Mouse (Mus musculus): ENCODE results near the gene Plxdc2. TPM values are rescaled to one million over a fixed set of nuclear protein-coding genes. Genes with fewer than 3 reads are reported as not detected.

The Plxdc2 gene
- 29.6 and 33.0 TPM in 2 replicates for polyA plus RNA-seq (2015; fragmentation: Nextera tagmentation; extraction: Ambion mirVana)

GRCm38 (mm10) chr2:16356106-16356818 is at the start of gene Plxdc2:
Plxdc2 (plus strand) TSS chr2:16356304.
- H3K27me3 ChIP-seq, result no peaks in the 10 kb centered on the region
- under 1% methylated on average over 45 of the region's 45 CpGs for WGBS

GRCm38 (mm10) chr2:16310387-16310786 is 45.7 kb upstream of the Plxdc2 start:
- WGBS, result 23% methylated on average over 2 of the region's 2 CpGs
- no peak overlapping the region for H3K9ac ChIP-seq
- H3K4me3 ChIP-seq, result no peak overlapping the region
- H3K4me2 ChIP-seq, result no peak overlapping the region
- H3K27me3 ChIP-seq, result no peaks in the 10 kb centered on the region
- H3K9me3 ChIP-seq, result no peaks in the 10 kb centered on the region
- no peak overlapping the region for H3K27ac ChIP-seq
- no peaks in the 10 kb centered on the region for H3K4me1 ChIP-seq
- no peaks in the 10 kb centered on the region for H3K36me3 ChIP-seq
- ATAC-seq (ENCODE audit: insufficient number of reproducible peaks, insufficient read depth, low FRiP score, low TSS enrichment, low read depth), result no peak

More at GRCm38 (mm10) chr2:16356106-16356818, at the start of gene Plxdc2:
- Histone ChIP-seq H3K27ac (peak within 1 kb of the TSS; percentile 87), H3K4me3 (peak within 1 kb of the TSS; percentile 67), H3K4me1 (peaks cover 16% of the 10 kb centered on the region), H3K9me3 (no peaks in the 10 kb centered on the region), H3K9ac (peak within 1 kb of the TSS; percentile 76), H3K4me2 (peak within 1 kb of the TSS; percentile 82), H3K36me3 (no peaks in the 10 kb centered on the region)
- peak; percentile 87 for ATAC-seq (ENCODE audit: insufficient number of reproducible peaks, insufficient read depth, low FRiP score, low TSS enrichment, low read depth)

DNA sequence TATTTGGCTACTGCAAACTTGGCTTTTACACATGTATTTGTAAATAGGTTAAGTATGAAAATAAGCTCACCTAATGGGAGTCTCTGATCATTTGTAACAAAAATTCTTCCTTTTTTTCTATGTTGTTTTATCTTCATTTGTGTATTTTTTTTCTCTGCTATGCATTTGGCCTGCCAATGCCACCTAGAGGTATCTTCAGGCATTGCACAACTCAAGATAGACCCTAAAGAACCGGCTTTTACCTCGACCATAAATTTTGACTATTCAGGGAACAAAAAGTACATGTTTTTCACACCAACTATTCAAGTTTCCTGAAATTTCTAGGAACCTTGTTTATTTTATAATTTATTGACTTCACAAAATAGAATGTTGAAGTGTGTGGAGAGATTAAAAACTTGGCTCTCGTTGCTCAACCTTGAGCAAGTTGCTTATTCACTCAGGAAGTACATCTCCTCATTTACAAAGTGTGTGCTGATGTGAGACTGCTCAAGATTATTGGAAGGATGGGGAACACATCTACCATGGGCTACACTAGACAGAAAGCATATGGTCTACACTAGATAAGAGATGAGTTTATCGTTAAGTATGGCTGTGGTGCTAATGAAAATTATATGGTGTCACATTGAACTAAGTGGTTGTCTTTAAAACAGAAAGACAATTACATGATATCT is 43.6 kb upstream of the Plxdc2 start:
- H3K4me1 ChIP-seq, result no peaks in the 10 kb centered on the region
- no peaks in the 10 kb centered on the region for H3K27me3 ChIP-seq
- no peaks in the 10 kb centered on the region for H3K9me3 ChIP-seq
- no peak overlapping the region for H3K4me3 ChIP-seq
- no peak overlapping the region for H3K9ac ChIP-seq
- 57% methylated on average over 4 of the region's 4 CpGs for WGBS
- H3K36me3 ChIP-seq, result no peaks in the 10 kb centered on the region
- H3K27ac ChIP-seq, result no peak overlapping the region
- ATAC-seq (ENCODE audit: insufficient number of reproducible peaks, insufficient read depth, low FRiP score, low TSS enrichment, low read depth), result no peak
- H3K4me2 ChIP-seq, result no peak overlapping the region

- H3K9ac ChIP-seq, result no peak overlapping the region
- no peaks in the 10 kb centered on the region for H3K27me3 ChIP-seq
- H3K4me3 ChIP-seq, result no peak overlapping the region
- no peaks in the 10 kb centered on the region for H3K4me1 ChIP-seq
- no peak overlapping the region for H3K27ac ChIP-seq
- H3K4me2 ChIP-seq, result no peak overlapping the region
- no peak for ATAC-seq (ENCODE audit: insufficient number of reproducible peaks, insufficient read depth, low FRiP score, low TSS enrichment, low read depth)
- WGBS, result 30% methylated on average over 4 of the region's 4 CpGs
- no peaks in the 10 kb centered on the region for H3K36me3 ChIP-seq
- no peaks in the 10 kb centered on the region for H3K9me3 ChIP-seq
Observed at GRCm38 (mm10) chr2:16335194-16335781, 20.8 kb upstream of the Plxdc2 start.

DNA sequence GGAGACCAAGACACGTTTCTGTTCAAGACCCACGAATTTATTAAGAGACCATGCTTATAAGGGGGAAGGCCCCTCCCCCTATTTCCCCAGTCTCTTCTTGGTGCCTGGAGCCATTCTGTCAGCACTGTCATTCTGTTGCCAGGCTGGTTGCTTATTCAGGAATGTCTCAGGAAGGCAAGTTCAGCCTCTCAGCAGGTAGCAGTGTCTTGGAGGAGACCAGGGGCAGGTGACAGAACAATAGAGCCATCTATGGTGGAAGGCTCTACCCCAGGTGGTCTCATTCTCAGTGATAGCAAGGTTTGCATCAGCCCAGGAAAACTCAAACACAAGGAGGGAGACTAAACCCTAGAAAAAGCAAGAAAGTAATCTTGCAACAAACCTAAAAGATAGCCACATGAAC is 11.5 kb upstream of the Plxdc2 start:
- no peak overlapping the region for H3K27ac ChIP-seq
- no peak overlapping the region for H3K4me2 ChIP-seq
- 66% methylated on average over 2 of the region's 2 CpGs for WGBS
- H3K36me3 ChIP-seq, result no peaks in the 10 kb centered on the region
- H3K27me3 ChIP-seq, result no peaks in the 10 kb centered on the region
- H3K9me3 ChIP-seq, result no peaks in the 10 kb centered on the region
- no peak overlapping the region for H3K9ac ChIP-seq
- H3K4me1 ChIP-seq, result no peaks in the 10 kb centered on the region
- no peak overlapping the region for H3K4me3 ChIP-seq
- no peak for ATAC-seq (ENCODE audit: insufficient number of reproducible peaks, insufficient read depth, low FRiP score, low TSS enrichment, low read depth)

- H3K27ac ChIP-seq, result no peak overlapping the region
- ATAC-seq (ENCODE audit: insufficient number of reproducible peaks, insufficient read depth, low FRiP score, low TSS enrichment, low read depth), result no peak
- no peaks in the 10 kb centered on the region for H3K9me3 ChIP-seq
- 0 out of 2 replicates have a peak, but pooled peaks cover 2% of the 10 kb centered on the region for H3K4me1 ChIP-seq
- H3K9ac ChIP-seq, result no peak overlapping the region
- no peak overlapping the region for H3K4me2 ChIP-seq
- no peaks in the 10 kb centered on the region for H3K27me3 ChIP-seq
- 64% methylated on average over 3 of the region's 3 CpGs for WGBS
- no peaks in the 10 kb centered on the region for H3K36me3 ChIP-seq
- H3K4me3 ChIP-seq, result no peak overlapping the region
Observed at GRCm38 (mm10) chr2:16351106-16351505, 5.0 kb upstream of the Plxdc2 start.

DNA sequence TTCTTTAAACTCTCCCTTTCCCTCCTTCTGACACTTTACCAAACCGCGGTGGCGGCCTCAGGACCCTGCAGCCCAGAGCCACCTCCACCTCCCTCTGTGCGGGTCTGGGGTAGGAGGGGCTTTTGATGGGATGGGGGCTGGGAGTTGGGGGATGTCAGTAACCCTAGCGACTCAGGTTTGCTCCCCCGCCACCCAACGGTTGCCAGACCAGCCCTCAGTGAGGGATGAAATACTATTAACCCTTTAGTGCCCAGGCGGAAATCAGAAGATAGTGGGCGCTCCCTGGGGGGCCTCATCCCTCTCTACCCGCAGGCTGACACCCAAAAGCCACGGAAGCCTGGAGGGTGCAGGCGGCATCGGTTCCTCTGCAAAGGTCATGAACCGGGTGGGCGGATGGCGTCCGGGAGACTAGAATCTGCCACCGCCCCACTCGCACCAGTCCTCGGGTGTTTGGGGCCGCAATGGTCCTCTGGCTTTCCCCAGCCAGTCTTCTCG is 446 bp upstream of the Plxdc2 start:
- Histone ChIP-seq H3K36me3 (no peaks in the 10 kb centered on the region), H3K4me2 (peak overlapping the region; percentile 82), H3K9ac (peak overlapping the region; percentile 76), H3K4me3 (peak overlapping the region; percentile 67), H3K27me3 (no peaks in the 10 kb centered on the region), H3K27ac (peak overlapping the region; percentile 87), H3K9me3 (no peaks in the 10 kb centered on the region), H3K4me1 (peaks cover 16% of the 10 kb centered on the region)
- WGBS, result under 1% methylated on average over 22 of the region's 22 CpGs
- peak; percentile 87 for ATAC-seq (ENCODE audit: insufficient number of reproducible peaks, insufficient read depth, low FRiP score, low TSS enrichment, low read depth)

GRCm38 (mm10) chr2:16356921-16357837 is 1.1 kb downstream of the Plxdc2 start:
- H3K27me3 ChIP-seq, result no peaks in the 10 kb centered on the region
- no peaks in the 10 kb centered on the region for H3K9me3 ChIP-seq
- peak overlapping the region; percentile 82 for H3K4me2 ChIP-seq
- WGBS, result 1% methylated on average over 33 of the region's 33 CpGs
- H3K9ac ChIP-seq, result peak overlapping the region; percentile 76
- peak overlapping the region; percentile 87 for H3K27ac ChIP-seq
- peak overlapping the region; percentile 67 for H3K4me3 ChIP-seq
- no peak for ATAC-seq (ENCODE audit: insufficient number of reproducible peaks, insufficient read depth, low FRiP score, low TSS enrichment, low read depth)
- peaks cover 20% of the 10 kb centered on the region for H3K4me1 ChIP-seq
- no peaks in the 10 kb centered on the region for H3K36me3 ChIP-seq

GRCm38 (mm10) chr2:16357946-16358345 is 1.8 kb downstream of the Plxdc2 start:
- H3K9ac ChIP-seq, result peak overlapping the region; percentile 76
- 27% methylated on average over 1 of the region's 1 CpGs for WGBS

DNA sequence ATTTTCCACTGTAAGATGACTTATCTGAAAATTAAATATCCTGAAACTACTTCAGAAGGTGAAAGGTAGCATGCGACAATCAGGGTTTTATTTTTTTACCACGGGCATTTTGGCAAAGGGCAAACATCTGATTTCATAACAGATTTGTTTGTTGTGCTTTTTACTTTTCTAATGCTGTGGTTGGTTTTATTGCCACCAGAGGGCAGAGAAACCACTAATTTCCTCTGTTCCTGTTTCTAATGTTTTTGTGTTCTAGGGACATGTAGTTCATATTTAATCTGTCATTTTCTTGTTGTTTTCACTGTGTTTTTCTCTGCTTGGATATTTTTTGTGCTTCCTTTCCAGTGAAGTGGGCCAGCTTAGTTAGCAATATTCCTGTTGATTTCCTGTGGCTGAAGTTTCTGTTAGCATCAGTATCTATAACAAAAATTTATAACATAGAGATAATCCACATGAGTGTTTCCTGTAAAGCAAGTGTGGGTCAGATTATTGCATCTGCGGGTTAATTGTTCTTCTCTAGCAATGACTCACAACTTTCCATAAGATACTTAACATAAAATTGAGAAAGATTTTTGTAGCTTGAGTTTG is 3.3 kb downstream of the Plxdc2 start:
- H3K4me1 ChIP-seq, result peaks cover 20% of the 10 kb centered on the region
- peak overlapping the region; percentile 82 for H3K4me2 ChIP-seq
- ATAC-seq (ENCODE audit: insufficient number of reproducible peaks, insufficient read depth, low FRiP score, low TSS enrichment, low read depth), result no peak
- WGBS, result 34% methylated on average over 3 of the region's 3 CpGs
- H3K27ac ChIP-seq, result no peak overlapping the region
- no peaks in the 10 kb centered on the region for H3K36me3 ChIP-seq
- H3K9me3 ChIP-seq, result no peaks in the 10 kb centered on the region
- H3K27me3 ChIP-seq, result no peaks in the 10 kb centered on the region
- H3K4me3 ChIP-seq, result peak overlapping the region; percentile 67
- H3K9ac ChIP-seq, result no peak overlapping the region

More at GRCm38 (mm10) chr2:16357946-16358345, 1.8 kb downstream of the Plxdc2 start:
- no peak for ATAC-seq (ENCODE audit: insufficient number of reproducible peaks, insufficient read depth, low FRiP score, low TSS enrichment, low read depth)
- Histone ChIP-seq H3K4me3 (peak overlapping the region; percentile 67), H3K27ac (no peak overlapping the region; the same call in 1 of the 2 replicates), H3K4me2 (peak overlapping the region; percentile 82), H3K27me3 (no peaks in the 10 kb centered on the region), H3K36me3 (no peaks in the 10 kb centered on the region), H3K9me3 (no peaks in the 10 kb centered on the region), H3K4me1 (peaks cover 20% of the 10 kb centered on the region)
